Mouse (Mus musculus) G1E (cell line): ENCODE measurements at regions not wholly inside any gene's neighbourhood (a gene's known extent, or its start where the extent isn't known, plus 50 kb on each side); places are given as distances from the start of the nearest gene placed in this dataset.

Experiments used
- ATAC-seq: 2 replicates; pipeline ENCODE4 v1.8.0; 2016; ENCODE audit warnings: mild to moderate bottlenecking; ENCODE audit not compliant: insufficient number of reproducible peaks, poor library complexity, low FRiP score, severe bottlenecking; ENCODE audit errors: extremely low read depth
- DNase-seq: peaks from one replicate; pipeline ENCODE4 v3.0.0; 2012; ENCODE audit warnings: low spot score
- H3K27me3 ChIP-seq: 2 replicates; pipeline ENCODE4 v1.6.1; 2012; ENCODE audit warnings: mild to moderate bottlenecking, low read length, inconsistent platforms; ENCODE audit not compliant: insufficient read depth
- H3K36me3 ChIP-seq: replicated peaks from 2 replicates; pipeline ENCODE3; 2012; ENCODE audit warnings: mild to moderate bottlenecking, inconsistent platforms
- H3K4me1 ChIP-seq: 2 replicates; pipeline ENCODE4 v1.6.1; 2012; ENCODE audit warnings: low read depth, low read length, inconsistent platforms, mixed read lengths; ENCODE audit not compliant: insufficient read depth
- H3K4me3 ChIP-seq: 2 replicates; pipeline ENCODE4 v1.5.1; 2012; ENCODE audit warnings: low read depth, mild to moderate bottlenecking, inconsistent platforms, low read length, moderate library complexity, mixed read lengths
- H3K9me3 ChIP-seq: replicated peaks from 2 replicates; pipeline ENCODE4 v1.6.1; 2012; ENCODE audit warnings: inconsistent platforms
- CTCF ChIP-seq: IDR thresholded peaks from 2 replicates; pipeline ENCODE4 v1.5.1; 2012; ENCODE audit warnings: low read depth, low read length, inconsistent platforms, mixed read lengths
- GATA1 ChIP-seq: IDR thresholded peaks from 2 replicates; pipeline ENCODE4 v1.6.1; 2012; ENCODE audit warnings: borderline replicate concordance, low read length, inconsistent platforms, mixed read lengths
- GATA2 ChIP-seq: IDR thresholded peaks from 2 replicates; pipeline ENCODE4 v1.6.1; 2012; ENCODE audit warnings: low read depth, low read length, inconsistent platforms, borderline replicate concordance
- POLR2AphosphoS5 ChIP-seq: IDR thresholded peaks from 2 replicates; pipeline ENCODE4 v1.6.1; 2012; ENCODE audit warnings: low read depth, low read length, inconsistent platforms; ENCODE audit not compliant: insufficient replicate concordance
- TAL1 ChIP-seq: conservative IDR thresholded peaks from 2 replicates; pipeline ENCODE4 v1.6.1; 2012; ENCODE audit warnings: low read depth, low read length, inconsistent platforms, mixed read lengths

- H3K27me3 ChIP-seq, result peaks cover 57% of the 10 kb centered on the region
- no peak overlapping the region for H3K4me3 ChIP-seq
- ATAC-seq, result no peak
- DNase-seq, result no peak
- no peak for TF ChIP-seq CTCF
- no peak for TF ChIP-seq TAL1
- no peak for TF ChIP-seq POLR2AphosphoS5
- TF ChIP-seq GATA2, result no peak
- no peak for TF ChIP-seq GATA1
- no peaks in the 10 kb centered on the region for H3K36me3 ChIP-seq
- H3K9me3 ChIP-seq, result no peaks in the 10 kb centered on the region
- peaks cover 13% of the 10 kb centered on the region for H3K4me1 ChIP-seq
Measured at GRCm38 (mm10) chr5:33517625-33518024, 83.8 kb upstream of the Nkx1-1 start.

- ATAC-seq, result no peak
- no peak for DNase-seq
- Histone ChIP-seq H3K27me3 (peaks cover 67% of the 10 kb centered on the region), H3K9me3 (no peaks in the 10 kb centered on the region), H3K4me3 (no peak overlapping the region), H3K4me1 (peaks cover 13% of the 10 kb centered on the region), H3K36me3 (no peaks in the 10 kb centered on the region)
- TF ChIP-seq TAL1 (no peak), CTCF (no peak), GATA1 (no peak), POLR2AphosphoS5 (no peak), GATA2 (no peak)
Measured at GRCm38 (mm10) chr5:33516211-33516610, 82.4 kb upstream of the Nkx1-1 start.

- Histone ChIP-seq H3K27me3 (peaks cover 67% of the 10 kb centered on the region), H3K4me1 (peaks cover 2% of the 10 kb centered on the region), H3K36me3 (no peaks in the 10 kb centered on the region), H3K9me3 (no peaks in the 10 kb centered on the region), H3K4me3 (no peak overlapping the region)
- DNase-seq (no peak), ATAC-seq (no peak)
- TF ChIP-seq CTCF (no peak), TAL1 (no peak), POLR2AphosphoS5 (no peak), GATA1 (no peak), GATA2 (no peak)
Measured at GRCm38 (mm10) chr5:33512253-33512884, 78.6 kb upstream of the Nkx1-1 start.

- Histone ChIP-seq H3K4me3 (no peak overlapping the region), H3K9me3 (no peaks in the 10 kb centered on the region), H3K27me3 (peaks cover 68% of the 10 kb centered on the region), H3K36me3 (no peaks in the 10 kb centered on the region), H3K4me1 (peaks cover 1% of the 10 kb centered on the region)
- no peak for ATAC-seq
- DNase-seq, result no peak
- TF ChIP-seq GATA2 (no peak), TAL1 (no peak), POLR2AphosphoS5 (no peak), GATA1 (no peak), CTCF (no peak)
Measured at GRCm38 (mm10) chr5:33511529-33512252, 77.9 kb upstream of the Nkx1-1 start.

- Histone ChIP-seq H3K4me1 (peaks cover 6% of the 10 kb centered on the region), H3K4me3 (no peak overlapping the region), H3K9me3 (no peaks in the 10 kb centered on the region), H3K27me3 (peaks cover 63% of the 10 kb centered on the region), H3K36me3 (no peaks in the 10 kb centered on the region)
- DNase-seq, result no peak
- ATAC-seq, result no peak
- TF ChIP-seq CTCF, result no peak
- no peak for TF ChIP-seq GATA1
- TF ChIP-seq TAL1, result no peak
- TF ChIP-seq POLR2AphosphoS5, result no peak
- no peak for TF ChIP-seq GATA2
Measured at GRCm38 (mm10) chr5:33505786-33506185, 72.0 kb upstream of the Nkx1-1 start.

- H3K36me3 ChIP-seq, result no peaks in the 10 kb centered on the region
- peaks cover 75% of the 10 kb centered on the region for H3K27me3 ChIP-seq
- TF ChIP-seq CTCF (no peak), TAL1 (no peak), GATA1 (no peak), POLR2AphosphoS5 (no peak), GATA2 (no peak)
- no peaks in the 10 kb centered on the region for H3K9me3 ChIP-seq
- no peak overlapping the region for H3K4me3 ChIP-seq
- DNase-seq (no peak), ATAC-seq (no peak)
- H3K4me1 ChIP-seq, result peaks cover 6% of the 10 kb centered on the region; the same call in 1 of the 2 replicates
Measured at GRCm38 (mm10) chr5:33501735-33502495, 68.1 kb upstream of the Nkx1-1 start.
